Mouse (Mus musculus) thymus, adult 2 months (tissue): ENCODE measurements at regions not wholly inside any gene's neighbourhood (a gene's known extent, or its start where the extent isn't known, plus 50 kb on each side); places are given as distances from the start of the nearest gene placed in this dataset.
A peak's percentile ranks its signal among the peaks of the same experiment; 100 is the strongest.

ENCODE experiments used
- DNase-seq: peaks from one replicate; pipeline ENCODE4 v3.0.0; 2021
- H3K27ac ChIP-seq: fragments of 200-500 bp; 2 replicates; pipeline ENCODE4 v1.5.1; 2012; ENCODE audit warnings: low read length, control low read depth; ENCODE audit not compliant: control insufficient read depth, insufficient read depth
- H3K27me3 ChIP-seq: fragments of 200-500 bp; 2 replicates; pipeline ENCODE4 v1.6.1; 2012; ENCODE audit warnings: mild to moderate bottlenecking, low read length, moderate library complexity, mixed read lengths; ENCODE audit not compliant: control insufficient read depth, insufficient read depth
- H3K36me3 ChIP-seq: fragments of 200-500 bp; 2 replicates; pipeline ENCODE4 v1.6.1; 2012; ENCODE audit warnings: mild to moderate bottlenecking, low read length, moderate library complexity; ENCODE audit not compliant: control insufficient read depth, insufficient read depth
- H3K4me1 ChIP-seq: fragments of 200-500 bp; replicated peaks from 2 replicates; pipeline ENCODE4 v1.6.1; 2012; ENCODE audit warnings: low read length; ENCODE audit not compliant: control insufficient read depth, insufficient read depth
- H3K4me3 ChIP-seq: fragments of 200-500 bp; 2 replicates; pipeline ENCODE4 v1.5.1; 2012; ENCODE audit warnings: mild to moderate bottlenecking, low read length, control low read depth, moderate library complexity; ENCODE audit not compliant: control insufficient read depth, insufficient read depth
- CTCF ChIP-seq: fragments of 200-500 bp; IDR thresholded peaks from 2 replicates; pipeline ENCODE4 v1.5.1; 2012; ENCODE audit warnings: mild to moderate bottlenecking, control low read depth, low read length, moderate library complexity, borderline replicate concordance; ENCODE audit not compliant: control insufficient read depth, poor library complexity, insufficient read depth; ENCODE audit errors: extremely low read depth
- POLR2A ChIP-seq: fragments of 200-500 bp; IDR thresholded peaks from 2 replicates; pipeline ENCODE4 v1.6.1; 2012; ENCODE audit warnings: mild to moderate bottlenecking, low read length, control low read depth, moderate library complexity; ENCODE audit not compliant: control insufficient read depth, poor library complexity, insufficient read depth; ENCODE audit errors: extremely low read depth
- WGBS: fragments of 180-500 bp; shearing (Covaris S2); methylation state at CpG from one replicate; pipeline ENCODE4 v1.1.7; 2018; 5-methylcytosine and 5-hydroxymethylcytosine counted together

GRCm38 (mm10) chr6:122394160-122394559 lies 53.8 kb upstream of the Phc1 start:
- Histone ChIP-seq H3K27ac (no peak overlapping the region), H3K4me1 (no peaks in the 10 kb centered on the region), H3K27me3 (no peaks in the 10 kb centered on the region), H3K36me3 (no peaks in the 10 kb centered on the region), H3K4me3 (no peak overlapping the region)
- TF ChIP-seq CTCF (no peak), POLR2A (no peak)
- WGBS: 72% methylated on average over 5 of the region's 5 CpGs
- DNase-seq: no peak

DNA sequence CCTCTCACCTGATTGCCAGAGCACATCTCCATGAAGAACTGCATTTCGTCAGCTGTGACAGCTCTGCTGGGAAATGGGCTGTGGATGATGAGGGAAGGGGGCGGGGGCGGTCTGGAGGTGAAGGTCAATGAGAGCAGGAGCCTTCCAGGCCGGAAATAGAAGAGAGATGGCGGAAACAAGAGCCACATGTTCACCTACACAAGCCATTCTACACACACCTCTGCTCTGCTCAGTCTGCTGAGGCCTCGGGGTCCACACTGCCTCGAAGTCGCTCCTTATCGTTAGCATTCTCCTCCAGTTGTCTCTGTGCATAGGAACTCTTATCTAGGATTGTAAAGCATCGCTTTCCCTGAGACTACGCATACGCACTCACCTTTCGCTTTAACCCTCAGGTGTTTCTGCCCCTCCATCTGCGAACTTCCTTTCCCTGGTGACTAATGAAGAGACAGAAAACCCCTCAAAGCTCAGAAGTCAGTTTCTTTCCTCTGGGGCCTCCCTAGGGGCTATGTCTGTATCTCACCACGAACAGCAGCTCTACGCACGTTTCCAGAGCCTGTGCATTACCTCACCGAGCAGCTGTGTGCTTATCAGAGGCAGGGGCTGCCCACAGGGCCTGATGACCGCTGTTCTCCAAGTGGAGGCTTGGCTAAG lies 53.0 kb upstream of the Phc1 start:
- Histone ChIP-seq H3K4me1 (no peaks in the 10 kb centered on the region), H3K27me3 (no peaks in the 10 kb centered on the region), H3K27ac (no peak overlapping the region), H3K4me3 (no peak overlapping the region), H3K36me3 (no peaks in the 10 kb centered on the region)
- WGBS: 70% methylated on average over 19 of the region's 19 CpGs
- TF ChIP-seq POLR2A (no peak), CTCF (no peak)
- DNase-seq: no peak

GRCm38 (mm10) chr6:122391725-122392667 lies 51.6 kb upstream of the Phc1 start:
- Histone ChIP-seq H3K36me3 (no peaks in the 10 kb centered on the region), H3K4me1 (no peaks in the 10 kb centered on the region), H3K27me3 (no peaks in the 10 kb centered on the region), H3K27ac (no peak overlapping the region), H3K4me3 (no peak overlapping the region)
- TF ChIP-seq CTCF (peak; percentile 51; the same call in 1 of the 2 replicates), POLR2A (no peak)
- peak; percentile 47 for DNase-seq
- 35% methylated on average over 29 of the region's 29 CpGs for WGBS

- no peak overlapping the region for H3K27ac ChIP-seq
- H3K36me3 ChIP-seq: no peaks in the 10 kb centered on the region
- no peaks in the 10 kb centered on the region for H3K27me3 ChIP-seq
- no peak for DNase-seq
- H3K4me3 ChIP-seq: no peak overlapping the region
- H3K4me1 ChIP-seq: no peaks in the 10 kb centered on the region
- WGBS: 85% methylated on average over 10 of the region's 10 CpGs
- TF ChIP-seq POLR2A (no peak), CTCF (no peak)
Observed at GRCm38 (mm10) chr6:122391126-122391525, 50.8 kb upstream of the Phc1 start.

DNA sequence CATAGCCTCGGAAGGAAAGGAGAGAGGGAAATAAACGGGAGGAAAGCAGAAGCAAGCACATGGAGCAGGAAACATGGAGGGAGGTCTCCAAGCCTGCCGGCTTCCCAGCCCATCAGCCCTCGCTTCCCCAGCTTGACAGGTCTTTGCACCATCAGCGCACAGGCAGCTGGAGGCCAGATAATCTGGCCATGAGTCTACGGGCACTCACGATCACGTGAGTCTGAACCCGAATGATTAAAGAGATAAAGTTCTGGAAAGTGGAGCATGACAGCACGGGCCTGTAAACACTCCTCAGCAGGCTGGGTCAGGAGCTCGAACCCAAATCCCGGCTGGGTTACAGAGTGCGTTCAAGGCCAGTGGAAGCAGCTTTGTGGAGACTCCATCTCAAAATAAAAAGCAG lies 50.4 kb upstream of the Phc1 start:
- no peaks in the 10 kb centered on the region for H3K27me3 ChIP-seq
- TF ChIP-seq CTCF (no peak), POLR2A (no peak)
- 88% methylated on average over 13 of the region's 13 CpGs for WGBS
- H3K4me1 ChIP-seq: no peaks in the 10 kb centered on the region
- DNase-seq: no peak
- H3K4me3 ChIP-seq: no peak overlapping the region
- H3K27ac ChIP-seq: no peak overlapping the region
- H3K36me3 ChIP-seq: no peaks in the 10 kb centered on the region
